Mouse (Mus musculus) G1E (cell line): ENCODE data around the gene Ran.

Experiments used
- CTCF ChIP-seq: IDR thresholded peaks from 2 replicates; pipeline ENCODE4 v1.5.1; 2012; ENCODE audit warnings: low read depth, low read length, inconsistent platforms, mixed read lengths
- GATA1 ChIP-seq: IDR thresholded peaks from 2 replicates; pipeline ENCODE4 v1.6.1; 2012; ENCODE audit warnings: borderline replicate concordance, low read length, inconsistent platforms, mixed read lengths

DNA sequence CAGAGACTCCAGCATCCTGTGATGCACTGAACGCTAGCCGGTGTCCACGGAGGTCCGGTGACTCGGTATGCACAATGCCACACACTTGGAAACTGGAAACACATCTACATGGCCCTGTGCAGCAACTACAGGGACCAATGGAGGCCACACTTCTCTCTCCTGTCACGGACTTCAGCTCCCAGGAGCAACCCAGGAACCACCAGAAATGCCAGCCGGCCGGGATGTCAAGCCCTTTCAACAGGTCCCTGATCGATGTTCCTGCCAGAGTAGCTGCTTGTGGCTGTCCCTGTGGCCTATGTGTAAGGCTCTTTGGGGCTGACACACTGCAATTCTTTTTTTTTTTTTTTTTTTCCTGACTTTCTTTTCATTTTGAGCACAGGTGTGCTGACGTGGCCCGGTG is 44.3 kb downstream of the Ran start:
- TF ChIP-seq CTCF: no peak
- TF ChIP-seq GATA1: no peak
